In genomic region chr10:116848749-116849473, GRCm38 (mm10) we compare ENCODE assay signal across 8 mouse cellular contexts. TPM values are rescaled to one million over a fixed set of nuclear protein-coding genes. Genes with fewer than 3 reads are reported as not detected.
A peak's percentile ranks its signal among the peaks of the same experiment; 100 is the strongest.
DNase-seq lines count a peak whose midpoint lies in the region; ATAC-seq and TF ChIP-seq lines count a peak whose summit lies in the region.

No protein-coding gene starts in this region.

- 23% methylated on average over 22 of the region's 22 CpGs for WGBS in bone marrow, adult 2 months
- WGBS in embryonic facial prominence, embryonic 15.5 days, result 16% methylated on average over 22 of the region's 22 CpGs
- WGBS in heart, embryonic 12.5 days, result 23% methylated on average over 22 of the region's 22 CpGs
- WGBS in kidney, embryonic 16.5 days, result 19% methylated on average over 22 of the region's 22 CpGs
- WGBS in liver, adult 2 months, result 23% methylated on average over 22 of the region's 22 CpGs
- WGBS in neural tube, embryonic 11.5 days, result 25% methylated on average over 22 of the region's 22 CpGs
- WGBS in stomach, embryonic 16.5 days, result 23% methylated on average over 22 of the region's 22 CpGs

- H3K9ac ChIP-seq in embryonic facial prominence, embryonic 15.5 days, result no peak overlapping the region
- no peak overlapping the region for H3K9ac ChIP-seq in heart, embryonic 12.5 days
- H3K9ac ChIP-seq in kidney, embryonic 16.5 days (replicated peaks; ENCODE audit: low read length), result no peak overlapping the region
- no peak overlapping the region for H3K9ac ChIP-seq in liver, adult 2 months (ENCODE audit: low read depth, low read length)
- H3K9ac ChIP-seq in neural tube, embryonic 11.5 days (ENCODE audit: low read length), result no peak overlapping the region
- no peak overlapping the region; the same call in 1 of the 2 replicates for H3K9ac ChIP-seq in stomach, embryonic 16.5 days (ENCODE audit: low read length)

- DNase-seq in B cell, adult 2 months, result peak; percentile 87 to 88
- DNase-seq in liver, adult 2 months (ENCODE audit: extremely low read depth, low read depth, low spot score), result peak; percentile 58
- DNase-seq in neural tube, embryonic 11.5 days (ENCODE audit: low spot score), result peak; percentile 87

- H3K4me2 ChIP-seq in embryonic facial prominence, embryonic 15.5 days (replicated peaks), result peak overlapping the region; percentile 45
- H3K4me2 ChIP-seq in heart, embryonic 12.5 days, result peak overlapping the region; percentile 36
- no peak overlapping the region for H3K4me2 ChIP-seq in kidney, embryonic 16.5 days (replicated peaks; ENCODE audit: low read depth, low read length)
- H3K4me2 ChIP-seq in neural tube, embryonic 11.5 days (ENCODE audit: low read depth), result peak overlapping the region; percentile 12; the same call in 1 of the 2 replicates
- peak overlapping the region; percentile 35; the same call in 1 of the 2 replicates for H3K4me2 ChIP-seq in stomach, embryonic 16.5 days (ENCODE audit: low read depth, low read length)

- H3K36me3 ChIP-seq in embryonic facial prominence, embryonic 15.5 days, result no peaks in the 10 kb centered on the region
- no peaks in the 10 kb centered on the region for H3K36me3 ChIP-seq in heart, embryonic 12.5 days
- H3K36me3 ChIP-seq in kidney, embryonic 16.5 days (ENCODE audit: insufficient read depth, low read length), result no peaks in the 10 kb centered on the region
- no peaks in the 10 kb centered on the region for H3K36me3 ChIP-seq in liver, adult 2 months (ENCODE audit: control insufficient read depth, insufficient read depth, low read length)
- no peaks in the 10 kb centered on the region for H3K36me3 ChIP-seq in neural tube, embryonic 11.5 days (ENCODE audit: control insufficient read depth, insufficient read depth, low read length)
- no peaks in the 10 kb centered on the region for H3K36me3 ChIP-seq in stomach, embryonic 16.5 days (ENCODE audit: control insufficient read depth, insufficient read depth, low read length)

- H3K27ac ChIP-seq in bone marrow, adult 2 months (ENCODE audit: control insufficient read depth, insufficient read depth, low read depth, low read length, poor library complexity), result no peak overlapping the region
- no peak overlapping the region for H3K27ac ChIP-seq in embryonic facial prominence, embryonic 15.5 days (replicated peaks)
- no peak overlapping the region for H3K27ac ChIP-seq in heart, embryonic 12.5 days (ENCODE audit: poor library complexity, severe bottlenecking)
- H3K27ac ChIP-seq in kidney, embryonic 16.5 days (ENCODE audit: low read length), result no peak overlapping the region
- no peak overlapping the region for H3K27ac ChIP-seq in liver, adult 2 months (replicated peaks; ENCODE audit: insufficient read depth, low read depth, low read length)
- no peak overlapping the region for H3K27ac ChIP-seq in neural tube, embryonic 11.5 days (ENCODE audit: low read depth, low read length)
- H3K27ac ChIP-seq in stomach, embryonic 16.5 days (ENCODE audit: low read length), result no peak overlapping the region

- ATAC-seq in embryonic facial prominence, embryonic 15.5 days (ENCODE audit: insufficient number of reproducible peaks, low FRiP score, low TSS enrichment, low read depth), result peak; percentile 49; the same call in 1 of the 2 replicates
- ATAC-seq in heart, embryonic 12.5 days (ENCODE audit: insufficient number of reproducible peaks, low FRiP score), result no peak
- peak; percentile 63 for ATAC-seq in kidney, embryonic 16.5 days (ENCODE audit: low FRiP score, low TSS enrichment)
- peak; percentile 38; the same call in 1 of the 2 replicates for ATAC-seq in neural tube, embryonic 11.5 days (ENCODE audit: insufficient read depth, low FRiP score, low TSS enrichment)
- ATAC-seq in stomach, embryonic 16.5 days (ENCODE audit: insufficient read depth, low FRiP score), result peak; percentile 40; the same call in 1 of the 2 replicates

- no peaks in the 10 kb centered on the region for H3K4me1 ChIP-seq in bone marrow, adult 2 months (ENCODE audit: control insufficient read depth, insufficient read depth, low read length)
- peaks cover 8% of the 10 kb centered on the region for H3K4me1 ChIP-seq in embryonic facial prominence, embryonic 15.5 days
- H3K4me1 ChIP-seq in heart, embryonic 12.5 days (replicated peaks), result no peaks in the 10 kb centered on the region
- H3K4me1 ChIP-seq in kidney, embryonic 16.5 days (ENCODE audit: insufficient read depth, low read length), result 0 out of 2 replicates have a peak, but pooled peaks cover 3% of the 10 kb centered on the region
- peaks cover 3% of the 10 kb centered on the region; the same call in 1 of the 2 replicates for H3K4me1 ChIP-seq in liver, adult 2 months (ENCODE audit: control insufficient read depth, insufficient read depth, low read length)
- no peaks in the 10 kb centered on the region for H3K4me1 ChIP-seq in neural tube, embryonic 11.5 days (ENCODE audit: control insufficient read depth, insufficient read depth, low read length)
- H3K4me1 ChIP-seq in stomach, embryonic 16.5 days (ENCODE audit: control insufficient read depth, insufficient read depth, low read length), result no peaks in the 10 kb centered on the region

- TF ChIP-seq CTCF in bone marrow, adult 2 months (IDR thresholded peaks at IDR 0.05; ENCODE audit: control insufficient read depth, insufficient read depth, low read length), result peak; percentile 89
- peak; percentile 97 for TF ChIP-seq CTCF in liver, adult 2 months (IDR thresholded peaks at IDR 0.05; ENCODE audit: low read depth, low read length)

- H3K4me3 ChIP-seq in bone marrow, adult 2 months (replicated peaks; ENCODE audit: control insufficient read depth, low read depth, low read length), result no peak overlapping the region
- H3K4me3 ChIP-seq in embryonic facial prominence, embryonic 15.5 days (replicated peaks), result peak overlapping the region; percentile 7; the same call in 1 of the 2 replicates
- H3K4me3 ChIP-seq in heart, embryonic 12.5 days, result no peak overlapping the region
- H3K4me3 ChIP-seq in kidney, embryonic 16.5 days (ENCODE audit: low read length), result no peak overlapping the region
- no peak overlapping the region for H3K4me3 ChIP-seq in liver, adult 2 months (ENCODE audit: insufficient read depth, low read depth, low read length)
- H3K4me3 ChIP-seq in neural tube, embryonic 11.5 days (ENCODE audit: low read depth, low read length), result no peak overlapping the region
- no peak overlapping the region for H3K4me3 ChIP-seq in stomach, embryonic 16.5 days (replicated peaks; ENCODE audit: low read length)

- H3K27me3 ChIP-seq in embryonic facial prominence, embryonic 15.5 days, result no peaks in the 10 kb centered on the region
- no peaks in the 10 kb centered on the region for H3K27me3 ChIP-seq in heart, embryonic 12.5 days (replicated peaks)
- no peaks in the 10 kb centered on the region for H3K27me3 ChIP-seq in kidney, embryonic 16.5 days (ENCODE audit: insufficient read depth, low read length)
- no peaks in the 10 kb centered on the region for H3K27me3 ChIP-seq in liver, adult 2 months (ENCODE audit: control insufficient read depth, insufficient read depth, low read length)
- H3K27me3 ChIP-seq in neural tube, embryonic 11.5 days (ENCODE audit: control insufficient read depth, insufficient read depth, low read length), result no peaks in the 10 kb centered on the region
- no peaks in the 10 kb centered on the region for H3K27me3 ChIP-seq in stomach, embryonic 16.5 days (ENCODE audit: control insufficient read depth, insufficient read depth, low read length)

- no peak for TF ChIP-seq POLR2A in bone marrow, adult 2 months (IDR thresholded peaks at IDR 0.05; ENCODE audit: borderline replicate concordance, control insufficient read depth, low read depth, low read length)
- no peak for TF ChIP-seq POLR2A in liver, adult 2 months (IDR thresholded peaks at IDR 0.05; ENCODE audit: extremely low read depth, insufficient read depth, low read length)

- H3K9me3 ChIP-seq in embryonic facial prominence, embryonic 15.5 days (replicated peaks), result no peaks in the 10 kb centered on the region
- H3K9me3 ChIP-seq in heart, embryonic 12.5 days (replicated peaks), result no peaks in the 10 kb centered on the region
- no peaks in the 10 kb centered on the region for H3K9me3 ChIP-seq in kidney, embryonic 16.5 days (ENCODE audit: low read length)
- H3K9me3 ChIP-seq in neural tube, embryonic 11.5 days (ENCODE audit: control insufficient read depth, low read length), result no peaks in the 10 kb centered on the region
- no peaks in the 10 kb centered on the region for H3K9me3 ChIP-seq in stomach, embryonic 16.5 days (replicated peaks; ENCODE audit: control insufficient read depth, low read length)

- no peaks in the 10 kb centered on the region for H3K79me2 ChIP-seq in liver, adult 2 months (ENCODE audit: control insufficient read depth, insufficient read depth, low read length)

RNA-seq across cellular contexts. Expression of gene Myrfl, which starts 47.8 kb away (rescaled TPM):
- not detected in 2 replicates for polyA plus RNA-seq in bone marrow, adult 2 months (2011; ENCODE audit: insufficient read depth, insufficient read length, low replicate concordance, missing spikeins)
- 0.12 and 0.24 TPM in 2 replicates for polyA plus RNA-seq in embryonic facial prominence, embryonic 15.5 days (2015; fragmentation: Nextera tagmentation; extraction: Ambion mirVana)
- 0.28 TPM in 2 replicates for polyA plus RNA-seq in heart, embryonic 12.5 days (2016; fragmentation: Nextera tagmentation; extraction: Ambion mirVana)
- 0.05 and 0.06 TPM in 2 replicates for polyA plus RNA-seq in kidney, embryonic 16.5 days (2015; fragmentation: Nextera tagmentation; extraction: Ambion mirVana)
- not detected in 2 replicates for total RNA-seq in liver, adult 2 months (2014; rRNA removed)
- not detected in 2 replicates for polyA plus RNA-seq in liver, adult 2 months (2012; rRNA removed)
- 0.46 and 0.49 TPM in 2 replicates for polyA plus RNA-seq in neural tube, embryonic 11.5 days (2014; fragmentation: Nextera tagmentation; extraction: Ambion mirVana)
- 0.56 and 0.97 TPM in 2 replicates for polyA plus RNA-seq in stomach, embryonic 16.5 days (2015; fragmentation: Nextera tagmentation; extraction: Ambion mirVana)
